Mouse (Mus musculus) hindbrain, embryonic 11.5 days (tissue): ENCODE data around the gene Ccdc50. TPM values are rescaled to one million over a fixed set of nuclear protein-coding genes. Genes with fewer than 3 reads are reported as not detected.
A peak's percentile ranks its signal among the peaks of the same experiment; 100 is the strongest.

Experiments
- ATAC-seq: fragments of 200-750 bp; cut with Nextera tagmentation; 2 replicates; pipeline ENCODE4 v1.8.0; 2017; ENCODE audit warnings: mild to moderate bottlenecking, moderate TSS enrichment, moderate library complexity; ENCODE audit not compliant: low FRiP score
- DNase-seq: peaks from one replicate; pipeline ENCODE4 v3.0.0-alpha.2; 2015; ENCODE audit warnings: low spot score
- H3K27ac ChIP-seq: fragments of 300-500 bp; sonication (generic); 2 replicates; pipeline ENCODE4 v1.5.1; 2014; ENCODE audit warnings: mild to moderate bottlenecking, low read depth, low read length
- H3K27me3 ChIP-seq: fragments of 300-500 bp; sonication (generic); 2 replicates; pipeline ENCODE4 v1.6.1; 2014; ENCODE audit warnings: mild to moderate bottlenecking, low read length, moderate library complexity, mixed read lengths; ENCODE audit not compliant: control insufficient read depth, insufficient read depth
- H3K36me3 ChIP-seq: fragments of 300-500 bp; sonication (generic); 2 replicates; pipeline ENCODE4 v1.6.1; 2014; ENCODE audit warnings: mild to moderate bottlenecking, low read length, moderate library complexity, mixed read lengths; ENCODE audit not compliant: control insufficient read depth, insufficient read depth
- H3K4me1 ChIP-seq: fragments of 300-500 bp; sonication (generic); replicated peaks from 2 replicates; pipeline ENCODE4 v1.6.1; 2014; ENCODE audit warnings: low read length, mixed read lengths; ENCODE audit not compliant: control insufficient read depth, insufficient read depth
- H3K4me2 ChIP-seq: fragments of 300-500 bp; sonication (generic); replicated peaks from 2 replicates; pipeline ENCODE4 v1.6.1; 2014; ENCODE audit warnings: mild to moderate bottlenecking, low read depth, low read length
- H3K4me3 ChIP-seq: fragments of 300-500 bp; sonication (generic); 2 replicates; pipeline ENCODE4 v1.5.1; 2014; ENCODE audit warnings: low read depth, low read length
- H3K9ac ChIP-seq: fragments of 300-500 bp; sonication (generic); 2 replicates; pipeline ENCODE4 v1.6.1; 2014; ENCODE audit warnings: low read depth, low read length
- H3K9me3 ChIP-seq: fragments of 300-500 bp; sonication (generic); 2 replicates; pipeline ENCODE4 v1.6.1; 2016; ENCODE audit warnings: low read length; ENCODE audit not compliant: control insufficient read depth
- WGBS: fragments of 180-500 bp; shearing (Covaris S2); extraction: QIAGEN DNeasy Blood & Tissue Kit; methylation state at CpG from one replicate; pipeline ENCODE4 v1.1.7; 2014; 5-methylcytosine and 5-hydroxymethylcytosine counted together
- polyA plus RNA-seq: library from polyadenylated mRNA; unstranded; fragments of >200 nt; fragmentation: Nextera tagmentation; extraction: Ambion mirVana; gene quantifications from 2 replicates; pipeline ENCODE4 v1.2.1, GENCODE M21; 2014

Gene Ccdc50
- 78.2 and 84.9 TPM in 2 replicates for polyA plus RNA-seq

DNA sequence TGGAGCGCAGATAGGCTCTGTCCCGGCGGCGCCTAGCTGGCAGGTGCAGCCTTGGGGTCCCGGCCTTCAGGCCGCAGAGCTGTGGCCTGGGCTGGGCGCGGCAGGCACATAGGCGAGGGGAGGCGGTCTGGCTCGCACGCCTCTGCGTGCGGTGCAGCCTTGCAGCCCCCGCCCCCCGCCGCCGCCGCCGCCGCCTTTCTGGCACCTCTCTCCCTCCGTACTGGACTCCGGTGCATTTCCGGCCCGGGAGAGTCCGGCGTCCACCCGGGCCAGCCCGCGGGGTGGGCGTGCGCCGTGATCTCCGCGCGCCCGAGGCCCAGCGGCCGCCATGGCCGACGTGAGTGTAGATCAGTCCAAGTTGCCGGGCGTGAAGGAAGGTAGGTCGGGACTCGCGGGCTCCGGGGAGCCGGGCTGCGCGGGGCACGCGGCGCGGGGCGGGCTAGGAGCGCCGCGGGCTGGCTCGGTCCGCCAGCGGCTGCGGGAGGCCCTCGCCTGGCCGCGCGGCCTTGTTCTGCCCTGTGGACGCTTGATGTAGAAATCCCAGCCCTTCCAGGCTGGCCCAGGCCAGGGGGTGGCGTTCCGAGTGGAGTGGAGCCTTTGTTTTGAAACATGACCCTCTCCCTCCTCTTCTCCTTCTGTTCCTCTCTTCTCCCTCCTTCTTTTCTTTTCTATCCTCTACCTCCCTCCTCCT lies at the start of gene Ccdc50:
Gene Ccdc50, plus strand, starts transcription at position 109 of the 691 bp plus-strand sequence.
- Histone ChIP-seq H3K4me3 (peak within 1 kb of the TSS; percentile 88), H3K9me3 (no peaks in the 10 kb centered on the region), H3K4me1 (peaks cover 3% of the 10 kb centered on the region; the same call in 1 of the 2 replicates), H3K27ac (peak within 1 kb of the TSS; percentile 96), H3K36me3 (no peaks in the 10 kb centered on the region), H3K4me2 (peak within 1 kb of the TSS; percentile 50), H3K27me3 (no peaks in the 10 kb centered on the region), H3K9ac (peak within 1 kb of the TSS; percentile 96)
- ATAC-seq (peak; percentile 98), DNase-seq (peak; percentile 85)
- WGBS, result under 1% methylated on average over 59 of the region's 69 CpGs

DNA sequence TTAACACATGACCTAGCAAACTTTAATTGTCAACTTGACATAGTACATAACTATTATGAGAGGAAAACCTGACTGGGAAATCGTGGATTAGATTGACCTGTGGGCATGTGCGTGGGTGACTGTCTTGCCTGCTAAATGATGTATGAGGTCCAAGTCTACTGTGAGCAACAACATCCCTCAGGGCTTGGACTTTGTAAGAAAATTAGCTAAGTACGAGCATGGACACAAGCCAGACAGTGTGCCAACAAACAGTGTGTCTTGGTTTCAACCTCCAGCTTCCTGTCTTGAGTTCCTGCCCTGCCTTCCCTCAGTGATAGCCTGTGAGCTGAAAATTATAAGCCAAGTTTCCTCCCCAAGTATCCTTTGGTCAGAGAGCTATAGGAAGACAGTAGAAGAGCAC lies 41.1 kb upstream of the Ccdc50 start:
- ATAC-seq, result no peak

GRCm38 (mm10) chr16:27348359-27348758 lies 40.3 kb upstream of the Ccdc50 start:
- WGBS, result 81% methylated on average over 1 of the region's 1 CpGs
- Histone ChIP-seq H3K36me3 (no peaks in the 10 kb centered on the region), H3K27me3 (no peaks in the 10 kb centered on the region), H3K4me2 (no peak overlapping the region), H3K4me1 (no peaks in the 10 kb centered on the region), H3K27ac (no peak overlapping the region), H3K9me3 (no peaks in the 10 kb centered on the region), H3K9ac (no peak overlapping the region), H3K4me3 (no peak overlapping the region)
- ATAC-seq, result no peak
- DNase-seq, result no peak

More for the DNA sequence above, 41.1 kb upstream of the Ccdc50 start:
- Histone ChIP-seq H3K4me2 (no peak overlapping the region), H3K4me1 (no peaks in the 10 kb centered on the region), H3K4me3 (no peak overlapping the region), H3K27ac (no peak overlapping the region), H3K27me3 (no peaks in the 10 kb centered on the region), H3K9me3 (no peaks in the 10 kb centered on the region), H3K36me3 (no peaks in the 10 kb centered on the region), H3K9ac (no peak overlapping the region)
- no peak for DNase-seq
- 83% methylated on average over 3 of the region's 3 CpGs for WGBS

- Histone ChIP-seq H3K36me3 (no peaks in the 10 kb centered on the region), H3K27me3 (no peaks in the 10 kb centered on the region), H3K9me3 (no peaks in the 10 kb centered on the region), H3K4me2 (no peak overlapping the region), H3K4me1 (no peaks in the 10 kb centered on the region), H3K9ac (no peak overlapping the region), H3K4me3 (no peak overlapping the region), H3K27ac (no peak overlapping the region)
- DNase-seq, result no peak
- ATAC-seq, result no peak
- WGBS, result 92% methylated on average over 2 of the region's 2 CpGs
Measured at GRCm38 (mm10) chr16:27349235-27349634, 39.4 kb upstream of the Ccdc50 start.

GRCm38 (mm10) chr16:27349878-27350532 lies 38.7 kb upstream of the Ccdc50 start:
- DNase-seq, result no peak
- Histone ChIP-seq H3K9ac (no peak overlapping the region), H3K4me2 (no peak overlapping the region), H3K36me3 (no peaks in the 10 kb centered on the region), H3K27me3 (no peaks in the 10 kb centered on the region), H3K4me1 (no peaks in the 10 kb centered on the region), H3K4me3 (no peak overlapping the region), H3K9me3 (no peaks in the 10 kb centered on the region), H3K27ac (no peak overlapping the region)
- WGBS, result 84% methylated on average over 7 of the region's 7 CpGs
- ATAC-seq, result no peak

DNA sequence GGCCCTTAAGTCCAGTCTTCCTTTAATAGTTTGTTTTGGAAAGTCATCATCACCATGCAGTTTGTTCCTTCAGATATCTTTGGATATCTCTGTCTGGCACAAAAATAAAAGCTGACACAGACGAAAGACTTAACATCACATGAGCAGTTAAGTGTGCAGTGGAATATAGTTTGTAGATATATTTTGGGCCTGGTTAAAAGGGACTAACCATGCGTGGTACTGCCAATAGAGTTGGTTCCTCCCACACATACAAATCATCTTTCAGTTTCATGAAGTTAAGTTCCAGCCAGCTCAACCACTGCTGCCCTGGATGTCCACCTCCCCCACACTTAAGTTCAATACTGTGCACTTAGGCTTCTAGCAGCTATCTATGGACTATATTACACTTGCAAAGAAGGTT lies 34.2 kb upstream of the Ccdc50 start:
- Histone ChIP-seq H3K9ac (no peak overlapping the region), H3K27me3 (no peaks in the 10 kb centered on the region), H3K27ac (no peak overlapping the region), H3K4me2 (no peak overlapping the region), H3K9me3 (no peaks in the 10 kb centered on the region), H3K4me3 (no peak overlapping the region), H3K4me1 (no peaks in the 10 kb centered on the region), H3K36me3 (no peaks in the 10 kb centered on the region)
- ATAC-seq (no peak), DNase-seq (no peak)
- WGBS, result 77% methylated on average over 2 of the region's 2 CpGs

GRCm38 (mm10) chr16:27360059-27360458 lies 28.6 kb upstream of the Ccdc50 start:
- ATAC-seq (no peak), DNase-seq (no peak)
- H3K4me2 ChIP-seq, result no peak overlapping the region
- no peak overlapping the region for H3K4me3 ChIP-seq
- no peaks in the 10 kb centered on the region for H3K9me3 ChIP-seq
- H3K9ac ChIP-seq, result no peak overlapping the region
- 90% methylated on average over 1 of the region's 1 CpGs for WGBS
- no peaks in the 10 kb centered on the region for H3K27me3 ChIP-seq
- H3K27ac ChIP-seq, result no peak overlapping the region
- H3K4me1 ChIP-seq, result no peaks in the 10 kb centered on the region
- no peaks in the 10 kb centered on the region for H3K36me3 ChIP-seq

GRCm38 (mm10) chr16:27370191-27370590 lies 18.5 kb upstream of the Ccdc50 start, which contains the start of gene Uts2b:
Uts2b (minus strand) TSS chr16:27370239.
- no peak for ATAC-seq
- H3K4me2 ChIP-seq, result no peak within 1 kb of the TSS
- no peaks in the 10 kb centered on the region for H3K9me3 ChIP-seq
- DNase-seq, result no peak
- no peak within 1 kb of the TSS for H3K27ac ChIP-seq
- no peak within 1 kb of the TSS for H3K4me3 ChIP-seq
- 77% methylated on average over 8 of the region's 8 CpGs for WGBS
- H3K27me3 ChIP-seq, result no peaks in the 10 kb centered on the region
- no peak within 1 kb of the TSS for H3K9ac ChIP-seq
- no peaks in the 10 kb centered on the region for H3K4me1 ChIP-seq
- H3K36me3 ChIP-seq, result no peaks in the 10 kb centered on the region

GRCm38 (mm10) chr16:27370700-27371099 lies 18.0 kb upstream of the Ccdc50 start:
- DNase-seq, result no peak
- no peak overlapping the region for H3K9ac ChIP-seq
- H3K36me3 ChIP-seq, result no peaks in the 10 kb centered on the region
- H3K27me3 ChIP-seq, result no peaks in the 10 kb centered on the region
- no peak overlapping the region for H3K4me2 ChIP-seq
- no peak for ATAC-seq
- H3K4me3 ChIP-seq, result no peak overlapping the region
- 85% methylated on average over 2 of the region's 2 CpGs for WGBS
- H3K4me1 ChIP-seq, result no peaks in the 10 kb centered on the region
- no peak overlapping the region for H3K27ac ChIP-seq
- no peaks in the 10 kb centered on the region for H3K9me3 ChIP-seq
